Mouse (Mus musculus) thymus, adult 2 months (tissue): ENCODE results near the gene Elp1.

Source experiments
- CTCF ChIP-seq: fragments of 200-500 bp; IDR thresholded peaks from 2 replicates; pipeline ENCODE4 v1.5.1; 2012; ENCODE audit warnings: mild to moderate bottlenecking, control low read depth, low read length, moderate library complexity, borderline replicate concordance; ENCODE audit not compliant: control insufficient read depth, poor library complexity, insufficient read depth; ENCODE audit errors: extremely low read depth
- POLR2A ChIP-seq: fragments of 200-500 bp; IDR thresholded peaks from 2 replicates; pipeline ENCODE4 v1.6.1; 2012; ENCODE audit warnings: mild to moderate bottlenecking, low read length, control low read depth, moderate library complexity; ENCODE audit not compliant: control insufficient read depth, poor library complexity, insufficient read depth; ENCODE audit errors: extremely low read depth

DNA sequence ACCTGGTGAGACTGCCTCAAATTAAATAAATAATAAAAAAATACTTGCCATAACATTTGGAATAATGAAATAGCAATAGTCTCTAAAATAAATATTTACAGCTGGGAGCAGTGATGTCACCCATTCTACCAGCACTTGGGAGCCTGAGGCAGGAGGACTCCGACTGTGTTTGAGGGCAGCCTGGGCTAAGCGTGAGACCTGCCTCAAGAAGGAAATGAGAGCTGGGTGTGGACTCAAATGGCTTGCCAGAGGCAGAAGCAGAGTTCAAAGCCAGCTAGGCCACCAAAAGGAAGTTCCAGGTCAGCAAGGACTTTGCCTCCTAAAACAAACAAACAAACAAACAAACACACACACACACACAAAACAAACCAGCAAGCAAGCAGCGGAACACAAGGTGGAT lies 45.3 kb upstream of the Elp1 start:
- TF ChIP-seq POLR2A (no peak), CTCF (no peak)
